Mouse (Mus musculus) retina, adult 2 months (tissue): Measurements from ENCODE around the gene Pxk.
A peak's percentile ranks its signal among the peaks of the same experiment; 100 is the strongest.

Experiments
- DNase-seq: peaks from one replicate; pipeline ENCODE4 v3.0.0-alpha.2; 2012; ENCODE audit warnings: low read depth, low spot score

Pxk gene

DNA sequence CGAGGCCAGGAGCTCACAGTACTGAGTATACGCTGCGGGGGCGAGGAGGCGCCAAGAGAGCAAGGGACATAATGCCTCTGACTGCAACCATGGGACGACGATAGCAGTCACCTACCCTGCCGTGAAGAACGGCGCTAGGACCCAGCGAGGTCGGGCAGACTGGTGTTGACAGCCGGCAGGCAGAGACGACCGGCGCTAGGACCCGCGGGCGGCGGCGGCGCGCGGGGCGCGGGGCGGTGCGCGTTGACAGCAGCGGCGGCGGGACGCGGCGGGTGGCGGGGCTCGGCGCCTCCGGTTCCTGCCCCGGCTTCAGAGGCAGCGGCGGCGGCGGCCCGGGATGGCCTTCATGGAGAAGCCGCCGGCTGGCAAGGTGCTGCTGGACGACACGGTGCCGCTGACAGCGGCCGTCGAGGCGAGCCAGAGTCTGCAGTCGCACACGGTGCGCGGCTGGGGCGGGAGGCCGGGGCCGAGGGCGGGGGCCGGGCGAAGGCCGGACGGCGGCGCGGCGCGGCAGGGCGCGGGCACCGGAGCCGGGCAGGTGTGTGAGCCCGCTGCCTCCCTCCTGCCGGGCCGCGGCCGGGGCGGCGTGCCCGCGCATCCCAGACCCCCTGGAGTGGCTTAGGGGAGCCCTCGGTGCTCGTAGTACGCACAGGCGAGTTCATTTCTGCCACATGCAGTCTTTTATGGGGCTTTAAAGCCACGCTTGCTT, at the start of gene Pxk:
TSS of gene Pxk (plus strand) at position 234 of the 709 bp plus-strand sequence.
- peak; percentile 72 for DNase-seq

DNA sequence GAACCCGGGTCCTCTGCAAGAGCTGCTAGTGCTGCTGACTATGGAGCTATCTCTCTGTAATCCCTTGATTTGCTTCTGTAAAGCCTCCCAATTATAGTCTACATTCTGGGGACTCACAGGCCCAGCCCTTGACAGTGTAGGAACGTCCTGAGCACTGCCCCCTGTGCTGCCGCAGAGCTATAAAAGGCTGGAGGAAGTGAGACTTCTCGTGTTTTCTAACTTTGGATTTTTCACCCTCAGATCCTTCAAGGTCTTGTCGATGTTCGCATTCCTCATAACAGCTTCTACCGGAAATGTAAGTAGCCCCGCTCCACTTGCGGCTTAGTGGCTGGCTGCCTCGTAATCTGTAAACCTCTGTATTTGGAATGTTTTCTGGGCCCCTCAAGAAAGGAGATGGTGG, 48.7 kb upstream of the Pxk start:
- no peak for DNase-seq

DNA sequence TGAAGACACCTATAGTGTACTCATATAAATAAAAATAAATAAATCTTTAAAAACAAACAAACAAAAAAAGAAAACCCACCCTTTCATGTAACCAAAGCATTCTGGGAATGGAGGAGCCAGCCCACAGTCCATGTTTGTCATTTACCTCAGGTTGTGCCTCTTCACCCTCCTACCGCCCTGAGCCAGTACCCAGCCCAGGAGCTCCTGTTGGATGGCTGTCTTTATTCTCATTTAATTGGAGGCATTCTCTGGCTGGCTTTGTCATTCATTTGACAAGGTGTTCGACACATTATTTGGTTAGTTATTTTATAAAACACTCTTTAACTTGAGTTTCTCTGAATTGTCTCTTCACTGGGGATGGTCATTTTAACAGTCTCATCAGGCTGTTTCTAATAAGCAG, 46.1 kb upstream of the Pxk start:
- DNase-seq, result no peak

DNA sequence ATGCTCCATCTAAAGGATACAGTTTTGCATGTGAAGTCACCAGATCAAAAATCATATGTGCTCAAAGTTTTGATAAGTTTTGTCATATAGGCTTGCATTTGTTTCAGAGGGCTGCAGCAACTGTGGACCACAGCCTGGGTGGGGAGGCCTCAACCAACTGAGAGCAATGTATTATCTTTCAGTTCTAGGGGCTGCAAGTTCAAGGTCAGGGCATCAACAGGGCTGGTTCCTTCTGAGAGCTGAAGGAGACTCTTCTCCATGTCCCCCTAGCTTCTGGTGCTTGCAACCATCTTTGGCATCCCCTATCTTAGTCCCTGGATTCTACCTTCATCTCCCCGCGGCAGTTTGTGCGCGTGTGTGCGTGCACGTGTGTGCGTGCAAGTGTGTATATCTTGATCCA, 45.4 kb upstream of the Pxk start:
- no peak for DNase-seq

DNA sequence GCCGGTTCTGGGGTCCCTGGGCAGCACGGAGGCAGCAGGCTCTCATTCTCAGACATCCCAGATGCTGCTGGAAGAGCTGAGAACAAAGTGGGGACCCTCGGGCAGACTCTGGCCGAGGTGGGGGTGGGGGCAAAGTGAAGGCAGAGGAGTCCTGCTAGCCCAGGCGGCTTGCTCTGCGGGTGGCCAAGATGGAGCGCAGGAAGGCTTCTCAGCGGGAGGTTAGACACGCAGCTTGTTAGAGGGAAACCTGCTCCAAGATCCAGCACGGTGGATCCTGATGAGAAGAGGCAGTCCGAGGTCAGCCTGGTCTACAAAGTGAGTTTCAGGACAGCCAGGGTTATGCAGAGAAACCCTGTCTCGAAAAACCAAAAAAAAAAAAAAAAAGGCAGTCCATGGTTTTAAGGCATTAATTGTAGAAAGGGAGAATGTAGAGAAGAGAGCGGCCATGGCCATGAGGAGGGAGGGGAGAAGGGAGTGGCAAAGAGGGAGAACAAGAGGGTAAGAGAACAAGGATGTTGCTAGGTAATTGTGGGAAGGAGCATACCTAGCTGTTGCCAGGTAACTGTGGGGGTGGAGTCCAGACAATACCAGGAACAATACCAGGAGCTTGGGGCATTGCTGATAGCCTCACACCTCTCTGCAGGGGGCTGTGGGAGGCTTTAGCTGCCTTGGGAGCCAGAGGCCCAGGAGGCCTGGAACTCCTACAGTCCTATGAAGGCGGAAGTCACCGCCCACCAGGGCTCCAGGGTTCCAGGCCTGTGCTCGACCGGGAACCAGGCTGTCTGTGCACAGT, 43.5 kb upstream of the Pxk start:
- no peak for DNase-seq

DNA sequence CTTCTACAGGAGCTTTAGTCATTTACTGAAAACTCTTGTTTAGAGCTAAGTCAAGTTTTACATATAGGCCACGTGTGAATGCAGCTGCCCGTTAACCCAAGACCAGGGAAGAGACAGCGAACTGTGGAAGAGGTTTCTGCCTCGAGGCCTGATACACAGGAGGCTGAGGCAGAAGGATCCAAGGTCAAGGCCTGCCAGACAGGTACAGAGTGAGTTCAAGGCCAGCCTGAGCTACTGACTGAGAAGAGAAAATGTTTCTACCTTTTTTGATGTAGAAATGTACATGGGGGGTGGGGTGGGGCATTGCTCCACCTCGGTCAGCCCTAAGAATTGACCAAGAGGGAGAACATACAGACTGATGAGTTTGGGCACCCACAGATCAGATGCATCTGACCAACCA, 41.9 kb upstream of the Pxk start:
- no peak for DNase-seq

DNA sequence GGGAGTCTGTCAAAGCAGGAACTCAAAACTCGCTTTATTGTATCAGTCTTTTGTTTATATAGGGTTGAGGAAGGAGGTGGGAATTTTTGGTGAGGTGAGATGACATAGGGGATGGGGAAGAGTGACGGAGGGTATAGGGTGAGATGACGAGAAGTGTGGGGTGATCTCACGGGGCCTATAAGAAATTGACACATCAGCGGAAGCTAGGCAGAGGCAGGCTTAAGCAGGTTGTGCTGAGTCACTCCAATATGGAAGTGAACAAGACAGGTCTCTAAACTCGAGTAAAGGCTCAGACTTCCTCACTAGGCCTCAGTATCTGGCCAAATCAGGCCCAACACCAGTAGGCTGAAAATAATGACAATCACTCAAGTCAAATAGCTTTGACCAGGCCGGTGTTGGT, 38.1 kb upstream of the Pxk start:
- no peak for DNase-seq

DNA sequence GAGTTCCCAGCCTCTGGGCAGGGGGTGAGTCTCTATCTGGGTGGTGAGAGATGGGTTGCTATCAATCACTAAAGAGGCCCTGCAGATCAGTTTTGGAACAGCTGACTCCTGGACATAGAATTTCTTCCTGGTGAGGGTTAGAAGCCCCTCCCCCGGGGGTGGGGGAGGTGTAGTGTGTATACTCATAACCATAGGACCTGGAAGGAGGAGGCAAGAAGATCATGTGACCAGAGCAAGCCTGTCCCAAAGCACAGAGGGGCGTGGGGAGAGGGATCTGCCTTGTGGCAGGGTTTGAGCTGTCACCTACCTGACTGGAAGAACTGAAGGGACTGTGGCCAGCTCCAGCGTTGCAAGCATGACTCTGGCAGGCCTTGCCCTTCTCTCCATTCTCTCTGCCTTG, 35.9 kb upstream of the Pxk start:
- DNase-seq, result no peak

DNA sequence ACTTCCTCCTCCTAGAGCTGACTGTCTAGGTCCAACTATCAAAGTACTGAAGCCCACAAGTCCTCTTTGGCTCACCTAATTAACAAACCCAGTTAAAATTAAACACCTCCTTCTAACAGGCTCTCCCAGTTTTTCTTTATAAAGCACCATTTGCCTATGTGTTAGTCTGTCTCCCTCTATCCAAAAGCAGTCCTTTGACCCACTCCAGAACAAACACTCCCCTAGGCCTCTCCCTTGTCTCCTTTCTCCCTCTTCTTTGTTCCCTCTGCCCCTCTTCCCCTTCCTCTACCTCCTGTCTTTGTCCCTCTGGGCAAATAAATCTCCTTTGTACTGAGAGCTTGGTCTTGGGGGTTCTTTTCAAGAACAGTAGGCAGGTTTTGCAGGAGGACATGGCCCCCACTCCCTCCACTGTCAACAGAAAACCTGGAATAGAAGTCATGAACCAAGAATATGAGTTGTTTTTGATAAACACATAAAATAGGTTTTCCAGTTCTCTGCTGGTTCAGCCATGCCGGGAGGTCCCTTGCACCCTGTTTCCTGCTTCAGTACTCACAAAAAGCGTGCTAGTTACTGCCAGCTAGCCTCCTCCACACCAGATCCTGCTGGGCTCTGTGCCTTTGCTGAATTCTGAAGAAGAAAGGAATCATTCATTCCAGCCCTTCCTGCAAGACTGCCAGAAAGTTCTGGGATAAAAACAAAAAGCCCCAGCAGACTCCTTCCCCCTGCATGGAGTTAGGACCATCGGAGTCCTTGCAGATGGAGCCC, 35.3 kb upstream of the Pxk start:
- no peak for DNase-seq

DNA sequence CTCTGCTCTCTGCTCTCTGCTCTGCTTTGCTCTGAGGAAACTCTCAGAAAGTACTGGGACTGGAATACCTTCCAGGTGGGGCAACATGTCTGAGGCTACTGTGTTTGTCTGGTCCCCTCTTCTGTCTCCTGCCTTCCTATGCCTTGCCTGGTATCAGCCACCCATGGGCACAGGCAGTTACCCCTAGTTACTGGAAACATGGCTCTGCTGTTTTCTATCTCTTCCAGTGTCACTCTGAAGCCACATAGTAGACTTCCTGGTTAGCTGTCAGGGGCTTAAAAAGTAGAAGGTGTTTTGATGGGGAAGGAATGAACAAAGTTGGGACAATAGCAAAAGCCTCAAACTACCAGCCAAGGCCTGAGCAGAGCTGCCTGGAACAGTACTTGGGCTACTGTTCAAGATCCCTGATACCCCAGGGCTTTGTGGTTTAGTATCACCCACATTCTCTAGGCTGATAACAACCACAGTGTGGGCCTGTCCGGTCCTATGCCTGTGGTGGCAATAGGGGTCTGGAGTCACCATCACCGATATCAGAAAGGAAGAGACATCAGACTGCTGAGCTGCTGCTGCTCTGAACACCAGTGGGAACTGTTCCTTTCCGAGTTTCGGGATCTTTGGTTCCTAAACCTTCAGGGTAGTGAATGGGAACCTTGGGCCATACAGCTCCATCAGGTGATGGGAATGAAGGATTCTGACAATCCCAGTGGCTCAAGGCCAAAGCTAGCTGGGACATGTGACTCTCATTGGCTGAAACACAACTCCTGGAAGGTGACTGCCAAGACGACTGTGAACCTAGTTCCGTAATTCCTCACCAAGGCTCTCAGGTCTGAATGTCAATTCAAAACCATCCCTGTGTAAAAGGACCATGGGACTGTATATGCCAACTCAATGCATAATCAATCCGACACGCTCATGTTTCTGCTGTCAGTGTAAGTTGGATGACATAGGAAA, 33.9 kb upstream of the Pxk start:
- no peak for DNase-seq

DNA sequence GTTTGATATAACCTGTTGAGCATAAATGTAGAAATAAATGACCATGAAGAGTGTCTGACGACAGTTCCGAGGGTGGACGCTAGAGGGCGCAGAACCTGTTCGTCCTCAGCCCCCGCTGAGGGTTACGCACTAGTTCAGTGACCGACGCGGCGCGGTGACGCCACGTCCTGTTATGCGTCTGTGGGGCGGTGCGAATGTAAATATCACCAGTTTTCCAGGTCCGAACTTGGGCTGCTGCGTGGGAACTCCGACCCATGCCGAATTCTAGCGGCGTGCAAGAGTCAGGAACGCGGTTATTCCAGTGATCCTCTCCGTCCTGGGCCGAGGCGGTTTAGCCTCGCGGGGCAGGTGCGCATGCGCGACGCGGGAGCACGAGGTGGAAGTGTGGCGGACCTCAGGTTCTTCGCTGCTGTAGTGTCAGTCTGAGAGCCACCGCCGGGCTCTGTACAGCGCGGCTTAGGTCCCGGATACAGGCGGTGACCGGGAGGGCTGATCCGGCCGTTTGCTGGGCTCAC, 17.8 kb upstream of the Pxk start, which contains the start of gene Rpp14:
TSS of gene Rpp14 (plus strand) at position 203 of the 515 bp plus-strand sequence.
- DNase-seq, result peak; percentile 85

DNA sequence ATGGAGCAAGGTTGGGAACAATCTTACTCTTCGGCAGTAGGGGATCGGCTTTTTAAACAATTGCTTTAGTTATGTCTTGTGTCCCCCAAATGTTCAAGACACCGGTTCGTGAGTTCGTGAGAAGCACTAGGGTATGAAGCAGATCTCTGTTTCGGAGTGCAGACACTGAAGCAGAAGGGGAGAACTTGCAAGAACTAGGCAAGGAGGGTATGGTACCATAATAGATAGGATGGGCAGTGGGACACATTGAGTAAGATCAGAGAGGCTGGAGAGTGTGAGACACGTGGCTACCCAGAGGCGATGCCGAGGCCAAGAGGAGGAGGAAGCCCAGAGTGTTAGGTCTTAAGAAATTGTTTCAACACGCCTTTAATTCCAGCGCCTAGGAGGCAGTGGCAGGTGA, 17.3 kb upstream of the Pxk start:
- no peak for DNase-seq

DNA sequence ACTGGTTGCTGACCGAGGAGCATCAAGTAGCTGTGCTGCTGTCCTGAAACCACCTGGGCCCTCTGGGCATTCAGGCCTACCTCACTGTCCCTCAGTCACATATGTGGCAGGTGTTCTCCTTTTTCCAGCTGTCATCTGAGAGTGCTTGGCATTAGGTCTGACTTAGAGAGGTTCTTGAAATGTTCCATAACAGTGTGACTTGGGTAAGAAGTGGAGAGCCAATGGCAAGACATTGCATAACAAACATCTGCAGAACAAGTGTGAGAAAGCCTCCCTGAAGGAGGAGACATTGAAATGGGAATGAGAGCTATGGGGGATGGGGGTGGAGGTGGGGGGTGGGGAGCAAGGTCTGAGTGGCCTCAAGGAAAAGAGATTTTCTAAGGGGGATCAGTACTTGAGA, 15.1 kb upstream of the Pxk start:
- no peak for DNase-seq

DNA sequence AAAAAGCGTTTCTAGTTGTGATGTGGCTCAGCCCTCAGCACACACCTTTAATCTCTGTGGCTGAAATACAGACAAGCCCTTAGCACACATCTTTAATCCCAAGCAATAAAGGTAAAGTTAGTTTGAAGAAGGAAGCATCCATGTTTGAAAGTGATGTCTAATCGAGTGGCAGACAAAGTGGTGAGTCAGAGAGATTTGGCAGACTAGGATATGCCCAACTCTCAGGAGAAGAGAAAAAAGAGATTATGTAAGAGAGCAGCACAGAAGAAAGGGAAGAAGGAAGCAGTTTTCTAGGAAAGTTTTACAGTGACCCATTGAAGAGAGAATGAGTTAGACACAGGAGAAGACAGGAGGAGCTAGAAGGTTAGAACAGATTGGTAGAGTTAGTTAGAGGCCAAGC, 9.0 kb upstream of the Pxk start:
- no peak for DNase-seq

DNA sequence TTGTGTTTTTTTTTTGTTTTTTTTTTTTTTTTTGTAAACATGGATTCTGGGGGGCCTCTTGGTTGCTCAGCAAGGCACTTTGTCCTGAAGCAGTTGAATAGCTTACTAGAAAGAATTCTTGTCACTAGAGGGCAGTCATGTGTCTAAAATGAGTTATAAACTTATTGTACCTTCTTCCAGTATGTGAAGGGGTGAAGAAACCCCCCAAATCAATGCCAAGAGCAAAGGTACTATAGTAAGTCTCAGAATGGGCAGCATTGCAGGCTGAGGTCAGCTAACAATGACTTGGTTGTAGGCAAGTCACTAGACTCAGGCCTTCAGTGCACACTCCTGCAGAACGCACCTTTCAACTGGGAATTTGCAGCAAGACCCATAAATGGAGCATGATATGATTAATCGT, 5.4 kb upstream of the Pxk start:
- DNase-seq, result no peak

DNA sequence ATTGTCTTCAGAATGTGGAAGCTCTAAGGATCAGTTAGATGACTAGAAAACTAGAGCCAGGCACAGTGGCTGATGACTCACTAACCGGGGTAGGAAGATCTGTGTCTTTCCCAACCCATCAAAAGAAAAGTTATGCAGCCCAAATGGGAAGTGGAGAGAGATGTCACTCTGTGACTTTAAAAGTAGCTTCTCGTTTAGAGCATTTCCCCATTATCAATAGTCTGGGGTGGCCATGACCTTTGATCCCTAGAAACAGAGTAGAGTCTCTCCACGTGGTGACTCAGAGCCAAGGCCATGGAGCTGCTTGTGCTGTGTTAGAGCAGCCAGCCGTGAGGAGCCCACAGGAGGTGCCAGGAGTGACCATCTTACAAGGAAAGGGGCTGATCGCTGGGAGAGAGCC, 4.6 kb upstream of the Pxk start:
- DNase-seq, result no peak

DNA sequence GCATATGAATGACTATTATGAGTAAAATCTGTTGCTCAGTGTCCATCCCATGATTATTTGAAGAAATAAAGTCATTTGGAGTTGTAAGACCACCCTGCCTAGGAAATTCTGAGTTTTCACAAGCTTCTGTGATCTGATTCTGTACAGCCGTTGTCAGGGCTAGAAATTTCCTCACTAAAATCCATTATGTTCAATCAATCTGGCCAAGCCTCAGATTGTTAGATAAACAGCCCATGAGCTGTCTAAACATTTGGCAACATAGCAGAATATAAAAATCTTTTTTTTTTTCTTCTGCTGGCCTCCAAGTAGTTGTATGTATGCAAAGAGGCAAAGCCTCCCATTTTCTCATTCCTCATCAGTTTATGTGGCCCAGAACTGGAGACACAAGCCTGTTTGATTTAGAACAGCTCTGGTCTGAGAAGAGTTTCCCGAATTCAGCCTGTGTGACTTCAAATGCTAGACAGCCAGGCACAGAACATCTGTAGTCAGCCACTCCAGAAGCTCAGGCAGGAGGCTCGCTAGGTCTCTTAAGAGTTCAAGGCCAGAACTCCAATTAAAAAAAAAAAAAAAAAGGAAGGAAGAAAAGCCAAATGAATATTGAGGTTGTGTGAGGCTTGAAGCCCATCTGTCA, 3.0 kb upstream of the Pxk start:
- no peak for DNase-seq

DNA sequence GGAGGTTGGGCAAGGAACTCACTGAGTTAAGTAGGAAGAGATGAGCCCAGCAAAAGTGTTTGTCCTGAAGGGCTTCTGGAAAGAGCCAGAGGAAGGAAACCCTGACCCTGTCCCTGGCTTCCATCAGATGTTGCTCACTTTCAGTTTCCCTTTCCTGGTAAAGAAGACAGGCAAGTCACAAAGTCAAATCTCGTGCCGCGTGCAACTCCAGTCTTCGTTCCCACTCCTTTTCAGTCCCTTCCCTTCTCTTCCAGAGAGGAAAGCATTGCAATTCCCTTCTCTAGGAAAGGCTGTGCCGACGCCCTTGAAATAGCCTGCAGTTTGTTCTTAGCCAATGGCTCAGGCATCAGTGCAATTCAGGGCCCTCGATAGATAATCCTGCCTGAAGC, 2.5 kb upstream of the Pxk start:
- DNase-seq, result no peak

DNA sequence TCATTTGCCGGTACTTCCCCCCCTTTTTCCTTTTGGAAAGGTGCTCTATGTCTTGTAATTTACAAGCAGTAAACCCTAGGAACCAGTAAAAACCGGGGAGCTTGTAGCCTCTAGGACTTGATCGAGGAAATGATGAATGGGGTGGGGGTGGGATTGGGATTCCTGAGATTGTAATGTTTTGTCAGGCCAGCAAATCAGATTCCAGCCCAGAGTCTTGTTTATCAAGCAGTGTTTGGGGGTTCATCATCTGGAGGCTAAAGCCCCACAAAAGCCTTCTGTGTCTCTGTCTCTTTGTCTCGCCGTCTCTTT, 630 bp downstream of the Pxk start:
- no peak for DNase-seq

DNA sequence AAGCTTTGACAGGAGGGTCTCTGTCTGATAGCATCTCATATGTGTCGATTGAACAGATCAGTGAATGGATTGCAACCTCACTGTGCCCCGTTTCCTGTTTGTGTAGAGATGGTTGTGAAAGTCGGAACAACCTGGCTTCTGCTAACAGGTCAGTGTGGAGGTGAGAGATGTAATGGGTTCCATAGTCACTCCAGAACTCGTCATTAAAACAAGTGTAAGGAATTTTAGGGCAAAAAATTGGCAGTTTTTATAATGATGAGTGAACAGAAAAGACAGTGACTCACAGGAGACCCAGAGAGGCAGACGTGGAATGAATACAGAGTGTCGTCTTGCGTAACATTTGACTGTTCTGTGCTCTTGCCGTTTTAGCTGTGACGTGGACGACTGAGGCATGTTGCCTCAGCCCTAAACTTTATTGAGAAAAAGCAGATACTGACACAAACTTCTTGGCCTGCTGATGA, 1.6 kb downstream of the Pxk start:
- no peak for DNase-seq

DNA sequence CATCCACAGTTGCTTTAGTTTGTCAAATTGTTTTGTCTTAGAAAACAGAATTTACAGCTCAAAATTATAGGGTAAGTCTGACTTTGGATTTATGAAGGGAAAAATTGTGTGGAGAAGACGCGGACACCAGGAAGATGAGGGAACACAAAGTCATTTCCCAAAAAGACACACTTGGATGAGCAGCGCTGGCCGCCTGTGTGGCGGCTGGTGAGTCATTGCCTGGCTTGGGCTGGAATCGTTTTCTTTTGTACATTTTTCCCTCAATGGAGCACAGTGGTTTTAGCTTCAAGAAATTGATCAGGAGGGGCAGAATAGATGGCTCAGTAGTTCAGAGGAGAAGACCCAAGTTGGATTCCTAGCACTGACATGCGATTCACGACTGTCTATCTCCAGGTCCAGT, 3.9 kb downstream of the Pxk start:
- no peak for DNase-seq
